In genomic region chr2:85135099-85135498, GRCm38 (mm10) we compare ENCODE assay signal across 19 mouse cellular contexts.
"Had no signal": no experiment of that assay in that cellular context is flagged by ENCODE, and none has a peak within 500 bp of the region (broad histone marks: within the 10 kb centered on the region; RNA-seq: fewer than 3 reads in every experiment).

No protein-coding gene starts in this region.

- H3K4me3 ChIP-seq: left cerebral cortex, adult 2 months; liver, embryonic 13.5 days; lung, embryonic 15.5 days; megakaryocyte, embryonic 14.5 days; midbrain, embryonic 10.5 days; midbrain, embryonic 15.5 days; neural tube, embryonic 12.5 days; neural tube, embryonic 15.5 days; stomach, embryonic 15.5 days had no signal

- H3K4me1 ChIP-seq: neural tube, embryonic 12.5 days; neural tube, embryonic 15.5 days; stomach, embryonic 15.5 days had no signal

- H3K9ac ChIP-seq: liver, embryonic 13.5 days; lung, embryonic 15.5 days; midbrain, embryonic 15.5 days; neural tube, embryonic 12.5 days; neural tube, embryonic 15.5 days; stomach, embryonic 15.5 days had no signal

- H3K27ac ChIP-seq: kidney, postnatal 0 days; left cerebral cortex, adult 2 months; liver, embryonic 13.5 days; lung, embryonic 15.5 days; midbrain, embryonic 10.5 days; midbrain, embryonic 15.5 days; neural tube, embryonic 12.5 days; neural tube, embryonic 15.5 days; stomach, embryonic 15.5 days had no signal

- H3K4me2 ChIP-seq: liver, embryonic 13.5 days; lung, embryonic 15.5 days; midbrain, embryonic 15.5 days; neural tube, embryonic 12.5 days; neural tube, embryonic 15.5 days; stomach, embryonic 15.5 days had no signal

- H3K27me3 ChIP-seq: lung, embryonic 15.5 days; midbrain, embryonic 15.5 days; neural tube, embryonic 12.5 days; neural tube, embryonic 15.5 days; stomach, embryonic 15.5 days had no signal

- H3K9me3 ChIP-seq: liver, embryonic 13.5 days; lung, embryonic 15.5 days; megakaryocyte, embryonic 14.5 days; midbrain, embryonic 10.5 days; midbrain, embryonic 15.5 days; neural tube, embryonic 12.5 days; neural tube, embryonic 15.5 days; stomach, embryonic 15.5 days had no signal

- H3K36me3 ChIP-seq: liver, embryonic 13.5 days; lung, embryonic 15.5 days; midbrain, embryonic 10.5 days; midbrain, embryonic 15.5 days; neural tube, embryonic 12.5 days; neural tube, embryonic 15.5 days; stomach, embryonic 15.5 days had no signal

- DNase-seq: kidney, adult 2 months; kidney, postnatal 36 days; layer of hippocampus, postnatal 36 days; liver, embryonic 13.5 days; lung, postnatal 14 days; lung, postnatal 4 days; right cerebral cortex, adult 18-20 months; right cerebral cortex, postnatal 14 days; spleen, adult 18-20 months; thymus, postnatal 25 days had no signal
